Mouse (Mus musculus): ENCODE results near the gene Fam76b.

GRCm38 (mm10) chr9:13893044-13893443 lies 65.5 kb downstream of the Fam76b start:
- TF ChIP-seq CTCF (IDR thresholded peaks at IDR 0.05; ENCODE audit: low read depth): no peak
- no peak for TF ChIP-seq EP300 (IDR thresholded peaks at IDR 0.05; ENCODE audit: low read depth)

Data from liver, embryonic 14.5 days (tissue).